Mouse (Mus musculus) liver, embryonic 14.5 days (tissue): ENCODE data around the gene Psmb7. TPM values are rescaled to one million over a fixed set of nuclear protein-coding genes. Genes with fewer than 3 reads are reported as not detected.

Experiments used
- ATAC-seq: fragments of 200-750 bp; cut with Nextera tagmentation; 2 replicates; pipeline ENCODE4 v1.8.0; 2017; ENCODE audit warnings: moderate number of reproducible peaks, mild to moderate bottlenecking, moderate library complexity; ENCODE audit not compliant: insufficient read depth
- DNase-seq, 3 experiments: peaks; one replicate each; pipeline ENCODE4 v3.0.0-alpha.2; 2012 to 2013; ENCODE audit warnings: low read depth in 3 of 3, low spot score in 3 of 3
- H3K27ac ChIP-seq: fragments of 300-500 bp; sonication (generic); 2 replicates; pipeline ENCODE4 v1.5.1; 2014; ENCODE audit warnings: moderate library complexity, mild to moderate bottlenecking, control low read depth, inconsistent platforms
- H3K27me3 ChIP-seq: fragments of 300-500 bp; sonication (generic); 2 replicates; pipeline ENCODE4 v1.6.1; 2014; ENCODE audit warnings: mild to moderate bottlenecking, low read length, moderate library complexity; ENCODE audit not compliant: control insufficient read depth, insufficient read depth
- H3K36me3 ChIP-seq: fragments of 300-500 bp; sonication (generic); replicated peaks from 2 replicates; pipeline ENCODE4 v1.6.1; 2014; ENCODE audit warnings: low read depth; ENCODE audit not compliant: control insufficient read depth, insufficient read depth
- H3K4me1 ChIP-seq, 2 experiments: fragments of 200-500 bp in 1 of 2; fragments of 300-500 bp in 1 of 2; sonication (generic) in 1 of 2; replicated peaks; 2 replicates each; pipeline ENCODE4 v1.6.1; 2012 to 2014; ENCODE audit warnings: antibody characterized with exemption in 1 of 2, inconsistent platforms in 1 of 2, low read length in 1 of 2; ENCODE audit not compliant: control insufficient read depth in 2 of 2, insufficient read depth in 2 of 2
- H3K4me2 ChIP-seq: fragments of 300-500 bp; sonication (generic); 2 replicates; pipeline ENCODE4 v1.6.1; 2014; ENCODE audit warnings: low read depth, mild to moderate bottlenecking, control low read depth, moderate library complexity
- H3K4me3 ChIP-seq, 2 experiments: fragments of 200-500 bp in 1 of 2; fragments of 300-500 bp in 1 of 2; sonication (generic) in 1 of 2; 2 replicates each; pipeline ENCODE4 v1.5.1; 2012 to 2014; ENCODE audit warnings: low read depth in 2 of 2, low read length in 2 of 2, mild to moderate bottlenecking in 2 of 2, control low read depth in 1 of 2, inconsistent platforms in 1 of 2, moderate library complexity in 1 of 2; ENCODE audit not compliant: insufficient read depth in 1 of 2
- H3K9ac ChIP-seq: fragments of 300-500 bp; sonication (generic); replicated peaks from 2 replicates; pipeline ENCODE4 v1.6.1; 2014; ENCODE audit warnings: mild to moderate bottlenecking, control low read depth, moderate library complexity
- H3K9me3 ChIP-seq: fragments of 300-500 bp; sonication (generic); 2 replicates; pipeline ENCODE4 v1.6.1; 2016; ENCODE audit warnings: low read length, mixed read lengths; ENCODE audit not compliant: control insufficient read depth
- CTCF ChIP-seq: IDR thresholded peaks from 2 replicates; pipeline ENCODE4 v1.5.1; 2016; ENCODE audit warnings: antibody characterized with exemption, low read depth, control low read depth
- EP300 ChIP-seq: IDR thresholded peaks from 2 replicates; pipeline ENCODE4 v1.6.1; 2016; ENCODE audit warnings: antibody characterized with exemption, low read depth
- WGBS: fragments of 180-500 bp; shearing (Covaris S2); extraction: QIAGEN DNeasy Blood & Tissue Kit; methylation state at CpG from one replicate; pipeline ENCODE4 v1.1.7; 2014; ENCODE audit not compliant: insufficient replicate concordance; 5-methylcytosine and 5-hydroxymethylcytosine counted together
- polyA plus RNA-seq, 2 experiments: library from polyadenylated mRNA; depleted of rRNA in 1 of 2; stranded (reverse) in 1 of 2; unstranded in 1 of 2; fragments of >200 nt; fragmentation: Nextera tagmentation in 1 of 2; extraction: Ambion mirVana in 1 of 2; gene quantifications; 2 replicates each; pipeline versions ENCODE4 v1.2.1 to v1.2.3; 2012 to 2014

Psmb7 gene
- polyA plus RNA-seq, 2 experiments, result 152 to 179 TPM

DNA sequence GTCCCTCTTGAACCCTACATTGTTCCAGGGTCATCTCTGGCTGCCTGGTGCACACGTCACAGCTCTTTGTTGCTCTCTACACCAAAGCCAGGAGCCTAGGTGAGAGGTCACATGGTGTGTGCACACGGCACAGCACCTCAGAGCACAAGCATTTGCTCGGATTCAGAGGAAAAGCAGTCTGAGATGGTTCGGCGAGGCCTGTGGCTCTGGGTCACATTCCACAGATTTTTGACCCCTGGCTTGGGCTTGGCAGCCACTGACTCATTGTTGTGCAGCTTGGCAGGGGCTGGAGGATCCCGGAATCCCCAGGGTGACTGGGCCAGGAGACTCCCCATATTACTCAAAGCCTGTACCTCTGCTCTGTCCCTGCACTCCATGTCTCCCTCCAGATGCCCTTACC lies 97.7 kb downstream of the Psmb7 start:
- Histone ChIP-seq H3K4me2 (no peak overlapping the region), H3K36me3 (no peaks in the 10 kb centered on the region), H3K9me3 (no peaks in the 10 kb centered on the region), H3K27me3 (no peaks in the 10 kb centered on the region), H3K27ac (no peak overlapping the region), H3K4me1 (peaks cover 8 to 22% of the 10 kb centered on the region in 2 experiments), H3K4me3 (no peak overlapping the region), H3K9ac (no peak overlapping the region)
- no peak for TF ChIP-seq EP300
- no peak for TF ChIP-seq CTCF
- DNase-seq, result no peak
- ATAC-seq, result no peak
- WGBS, result 59% methylated on average over 6 of the region's 6 CpGs

DNA sequence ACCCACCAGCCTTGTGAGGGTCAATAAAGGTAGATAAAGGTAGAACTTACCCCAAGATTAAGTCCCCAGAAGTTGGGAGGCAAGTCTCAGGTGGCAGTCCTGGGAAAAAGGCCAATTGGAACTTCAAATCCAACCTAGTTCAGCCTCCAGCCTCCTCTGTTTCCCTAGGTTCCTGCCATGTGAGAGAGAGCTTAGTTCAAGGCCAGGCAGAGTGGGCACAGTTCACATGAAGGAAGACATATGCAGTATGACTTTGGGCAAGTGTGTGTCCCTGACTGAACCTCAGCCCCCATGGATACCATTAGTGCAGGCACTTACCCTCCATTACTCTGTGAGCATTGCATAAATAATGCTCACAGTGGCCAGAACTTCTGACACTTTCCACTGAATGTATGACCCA lies 98.2 kb downstream of the Psmb7 start:
- no peak overlapping the region for H3K4me3 ChIP-seq
- H3K9ac ChIP-seq, result no peak overlapping the region
- TF ChIP-seq EP300, result no peak
- no peak for TF ChIP-seq CTCF
- no peak overlapping the region for H3K27ac ChIP-seq
- ATAC-seq (no peak), DNase-seq (no peak)
- H3K9me3 ChIP-seq, result no peaks in the 10 kb centered on the region
- no peaks in the 10 kb centered on the region for H3K36me3 ChIP-seq
- peaks cover 8 to 22% of the 10 kb centered on the region in 2 experiments for H3K4me1 ChIP-seq
- H3K4me2 ChIP-seq, result no peak overlapping the region
- no peaks in the 10 kb centered on the region for H3K27me3 ChIP-seq

DNA sequence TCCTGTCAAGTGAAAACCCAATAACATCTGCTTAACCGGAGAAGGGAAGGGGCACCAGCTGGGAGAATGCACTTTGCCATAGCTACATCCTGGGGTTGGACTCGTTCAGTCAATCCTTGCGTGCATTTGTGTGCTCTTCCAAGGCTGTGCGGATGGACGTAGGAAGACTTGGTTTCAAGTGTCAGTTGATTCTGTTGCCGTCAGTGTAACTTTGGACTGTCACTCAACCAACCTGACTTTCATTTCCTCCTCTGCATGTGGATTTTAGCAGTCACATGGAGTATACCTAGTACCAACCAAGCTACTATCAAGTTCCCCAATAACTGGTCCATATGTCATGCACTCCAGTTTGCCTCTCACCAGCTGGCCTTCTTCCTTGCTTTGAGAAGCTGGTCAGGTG lies 98.9 kb downstream of the Psmb7 start:
- Histone ChIP-seq H3K4me1 (peaks cover 8 to 22% of the 10 kb centered on the region in 2 experiments), H3K4me3 (no peak overlapping the region), H3K27ac (no peak overlapping the region), H3K9ac (no peak overlapping the region), H3K27me3 (no peaks in the 10 kb centered on the region), H3K9me3 (no peaks in the 10 kb centered on the region), H3K36me3 (no peaks in the 10 kb centered on the region), H3K4me2 (no peak overlapping the region)
- 57% methylated on average over 6 of the region's 6 CpGs for WGBS
- no peak for ATAC-seq
- TF ChIP-seq EP300, result no peak
- no peak for TF ChIP-seq CTCF
- no peak for DNase-seq

DNA sequence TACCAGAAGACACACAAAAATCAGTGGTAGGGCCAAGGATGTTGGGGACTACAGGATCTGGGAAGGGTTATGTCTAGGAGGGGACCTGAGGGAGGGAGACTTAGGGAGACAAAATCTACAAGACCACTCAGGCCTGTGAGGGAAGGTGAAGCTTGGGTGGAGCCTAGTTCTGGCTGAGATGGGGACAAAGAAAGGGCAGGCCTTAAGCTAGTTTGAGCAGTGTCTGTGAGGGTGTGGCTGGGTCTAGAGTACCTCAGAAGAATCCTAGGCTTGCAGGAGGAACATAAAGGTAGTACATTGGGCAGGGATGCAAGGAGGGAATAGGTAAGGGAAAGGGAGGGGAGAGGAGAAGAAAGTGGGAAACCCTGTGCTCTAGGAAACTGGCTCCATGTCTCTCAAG lies 99.5 kb downstream of the Psmb7 start:
- DNase-seq (no peak), ATAC-seq (no peak)
- Histone ChIP-seq H3K27me3 (no peaks in the 10 kb centered on the region), H3K4me3 (no peak overlapping the region), H3K9ac (no peak overlapping the region), H3K9me3 (no peaks in the 10 kb centered on the region), H3K36me3 (no peaks in the 10 kb centered on the region), H3K4me1 (peaks cover 8 to 22% of the 10 kb centered on the region in 2 experiments), H3K4me2 (no peak overlapping the region), H3K27ac (no peak overlapping the region)
- no peak for TF ChIP-seq EP300
- no peak for TF ChIP-seq CTCF

DNA sequence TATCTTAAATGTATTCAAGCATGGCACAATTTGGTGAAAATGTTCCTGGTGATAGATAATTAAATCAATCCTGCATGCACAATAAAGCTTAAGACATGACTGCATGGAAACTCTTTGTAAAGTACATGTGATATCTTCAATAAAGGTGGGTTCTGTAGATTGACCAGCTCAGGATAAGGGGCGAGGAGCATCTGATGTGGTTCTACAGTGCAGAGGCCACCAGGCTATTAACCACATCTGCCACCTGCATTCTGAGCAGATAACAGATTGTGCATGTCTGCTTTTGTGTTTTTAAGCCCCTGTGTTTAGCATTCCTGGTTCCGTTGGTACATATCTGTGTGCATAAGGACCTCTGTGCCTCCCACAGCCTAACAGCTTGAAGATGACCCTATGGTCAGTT lies 100.7 kb downstream of the Psmb7 start:
- no peak for DNase-seq
- WGBS, result 42% methylated on average over 2 of the region's 2 CpGs
- H3K4me2 ChIP-seq, result no peak overlapping the region
- H3K4me1 ChIP-seq, result peaks cover 8 to 22% of the 10 kb centered on the region in 2 experiments
- TF ChIP-seq EP300 (no peak), CTCF (no peak)
- H3K27me3 ChIP-seq, result no peaks in the 10 kb centered on the region
- H3K27ac ChIP-seq, result no peak overlapping the region
- H3K36me3 ChIP-seq, result no peaks in the 10 kb centered on the region
- H3K9me3 ChIP-seq, result no peaks in the 10 kb centered on the region
- no peak overlapping the region for H3K9ac ChIP-seq
- H3K4me3 ChIP-seq, result no peak overlapping the region
- ATAC-seq, result no peak
